Mouse (Mus musculus): Measurements from ENCODE around the gene Ring1.
A peak's percentile ranks its signal among the peaks of the same experiment; 100 is the strongest.

Gene Ring1

GRCm38 (mm10) chr17:34024317-34024821 lies at the start of gene Ring1:
Gene Ring1, minus strand, starts transcription at chr17:34024680.
- DNase-seq (ENCODE audit: low spot score): peak; percentile 78

GRCm38 (mm10) chr17:34072091-34072490 lies 47.6 kb upstream of the Ring1 start:
- no peak for DNase-seq (ENCODE audit: low spot score)

GRCm38 (mm10) chr17:34068864-34069263 lies 44.4 kb upstream of the Ring1 start:
- DNase-seq (ENCODE audit: low spot score): no peak

- no peak for DNase-seq (ENCODE audit: low spot score)
Observed at GRCm38 (mm10) chr17:34057224-34057623, 32.7 kb upstream of the Ring1 start.

GRCm38 (mm10) chr17:34047404-34048050 lies 23.0 kb upstream of the Ring1 start:
- no peak for DNase-seq (ENCODE audit: low spot score)

GRCm38 (mm10) chr17:34045941-34046340 lies 21.5 kb upstream of the Ring1 start:
- DNase-seq (ENCODE audit: low spot score): no peak

- peak; percentile 68 for DNase-seq (ENCODE audit: low spot score)
Observed at GRCm38 (mm10) chr17:34039562-34040450, 15.3 kb upstream of the Ring1 start.

GRCm38 (mm10) chr17:34038878-34039561 lies 14.5 kb upstream of the Ring1 start, which contains the start of gene Col11a2:
Gene Col11a2, plus strand, starts transcription at chr17:34039437.
- no peak for DNase-seq (ENCODE audit: low spot score)

- no peak for DNase-seq (ENCODE audit: low spot score)
Observed at GRCm38 (mm10) chr17:34038440-34038839, 14.0 kb upstream of the Ring1 start.

- DNase-seq (ENCODE audit: low spot score): no peak
Observed at GRCm38 (mm10) chr17:34037241-34037640, 12.8 kb upstream of the Ring1 start.

GRCm38 (mm10) chr17:34036647-34037046 lies 12.2 kb upstream of the Ring1 start:
- DNase-seq (ENCODE audit: low spot score): peak; percentile 78

GRCm38 (mm10) chr17:34035517-34035916 lies 11.0 kb upstream of the Ring1 start:
- DNase-seq (ENCODE audit: low spot score): no peak

- DNase-seq (ENCODE audit: low spot score): peak; percentile 85
Observed at GRCm38 (mm10) chr17:34034064-34034463, 9.6 kb upstream of the Ring1 start.

GRCm38 (mm10) chr17:34033441-34033840 lies 9.0 kb upstream of the Ring1 start:
- DNase-seq (ENCODE audit: low spot score): no peak

- no peak for DNase-seq (ENCODE audit: low spot score)
Observed at GRCm38 (mm10) chr17:34032806-34033205, 8.3 kb upstream of the Ring1 start.

GRCm38 (mm10) chr17:34032174-34032632 lies 7.7 kb upstream of the Ring1 start:
- DNase-seq (ENCODE audit: low spot score): peak; percentile 73

GRCm38 (mm10) chr17:34031465-34032173 lies 7.1 kb upstream of the Ring1 start, which contains the start of the genes Slc39a7 and Rxrb:
Gene Slc39a7, minus strand, starts transcription at chr17:34031682.
Gene Rxrb, plus strand, starts transcription at chr17:34031812.
- peak; percentile 99 for DNase-seq (ENCODE audit: low spot score)

GRCm38 (mm10) chr17:34030861-34031326 lies 6.4 kb upstream of the Ring1 start:
- peak; percentile 50 for DNase-seq (ENCODE audit: low spot score)

- DNase-seq (ENCODE audit: low spot score): peak; percentile 50
Observed at GRCm38 (mm10) chr17:34029890-34030595, 5.6 kb upstream of the Ring1 start.

- no peak for DNase-seq (ENCODE audit: low spot score)
Observed at GRCm38 (mm10) chr17:34029150-34029889, 4.8 kb upstream of the Ring1 start.

All from adipocyte (in vitro differentiated cells).